Mouse (Mus musculus) testis, adult 2 months (tissue): ENCODE data around the gene Sgsm3. TPM values are rescaled to one million over a fixed set of nuclear protein-coding genes. Genes with fewer than 3 reads are reported as not detected.
"Not testable (repeated sequence)": the region's sequence is repeated elsewhere in the genome, so short reads cannot be mapped to it uniquely, and the experiment has no call there.

Experiments
- H3K27ac ChIP-seq: fragments of 200-500 bp; 2 replicates; pipeline ENCODE4 v1.5.1; 2012; ENCODE audit warnings: low read depth, low read length; ENCODE audit not compliant: control insufficient read depth, insufficient read depth
- H3K27me3 ChIP-seq: fragments of 200-500 bp; 2 replicates; pipeline ENCODE4 v1.6.1; 2012; ENCODE audit warnings: mild to moderate bottlenecking, low read length, moderate library complexity; ENCODE audit not compliant: control insufficient read depth, insufficient read depth
- H3K36me3 ChIP-seq: fragments of 200-500 bp; 2 replicates; pipeline ENCODE4 v1.6.1; 2012; ENCODE audit warnings: mild to moderate bottlenecking, low read length; ENCODE audit not compliant: control insufficient read depth, insufficient read depth
- H3K4me1 ChIP-seq: fragments of 200-500 bp; 2 replicates; pipeline ENCODE4 v1.6.1; 2012; ENCODE audit warnings: low read length; ENCODE audit not compliant: control insufficient read depth, insufficient read depth
- H3K4me3 ChIP-seq: fragments of 200-500 bp; 2 replicates; pipeline ENCODE4 v1.5.1; 2012; ENCODE audit warnings: low read depth, mild to moderate bottlenecking, low read length, moderate library complexity, mixed read lengths; ENCODE audit not compliant: control insufficient read depth
- CTCF ChIP-seq: fragments of 200-500 bp; IDR thresholded peaks from 2 replicates; pipeline ENCODE4 v1.5.1; 2012; ENCODE audit warnings: low read depth, mild to moderate bottlenecking, inconsistent platforms, low read length, moderate library complexity; ENCODE audit not compliant: control insufficient read depth, insufficient read depth, insufficient replicate concordance
- POLR2A ChIP-seq: fragments of 200-500 bp; IDR thresholded peaks from 2 replicates; pipeline ENCODE4 v1.6.1; 2012; ENCODE audit warnings: low read depth, mild to moderate bottlenecking, inconsistent platforms, low read length, moderate library complexity; ENCODE audit not compliant: control insufficient read depth
- polyA plus RNA-seq: library from polyadenylated mRNA; depleted of rRNA; stranded (reverse); fragments of >200 nt; gene quantifications from 2 replicates; pipeline ENCODE4 v1.2.3, GENCODE M21; 2012; rRNA removed

Gene Sgsm3
- 79.5 and 101 TPM in 2 replicates for polyA plus RNA-seq

DNA sequence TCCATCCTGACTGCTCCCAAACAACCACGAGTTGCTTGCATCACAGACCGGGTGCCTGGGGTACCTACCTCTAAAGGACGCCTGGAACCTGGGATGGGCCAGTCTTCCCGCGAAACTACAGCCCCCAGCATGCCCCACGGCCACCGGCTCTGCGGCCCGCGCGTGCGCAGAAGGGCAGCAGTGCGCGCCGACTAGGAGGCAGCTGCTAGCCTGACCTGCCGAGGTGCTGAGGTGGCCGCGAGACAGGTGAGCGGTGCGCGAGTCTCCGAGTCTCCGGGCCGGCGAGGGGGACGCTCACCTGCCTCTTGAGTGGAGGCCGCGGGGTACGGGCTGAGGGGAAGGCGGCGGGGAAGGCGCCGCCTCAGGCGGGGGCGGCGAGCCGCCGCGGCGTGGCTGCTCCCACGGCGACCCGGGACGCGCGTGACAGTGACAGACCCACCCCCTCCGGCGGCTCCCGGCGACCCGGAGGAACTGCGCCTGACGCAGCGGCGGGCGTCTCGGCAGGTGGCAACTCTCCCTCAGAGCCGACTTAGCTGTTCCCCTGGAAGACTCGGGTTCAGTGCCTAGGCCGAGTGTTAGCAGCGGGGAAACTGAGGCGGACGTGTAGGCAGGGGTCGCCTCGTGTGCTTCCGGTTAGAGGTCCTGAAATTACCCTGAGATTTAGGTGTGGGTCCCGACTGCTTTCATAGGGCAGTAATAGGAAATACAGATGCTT, at the start of gene Sgsm3:
Sgsm3 (plus strand) TSS at position 146 of the 715 bp plus-strand sequence.
- Histone ChIP-seq H3K4me1 (peaks cover 9% of the 10 kb centered on the region), H3K27ac (peak within 1 kb of the TSS; percentile 61), H3K27me3 (no peaks in the 10 kb centered on the region), H3K4me3 (peak within 1 kb of the TSS; percentile 92), H3K36me3 (no peaks in the 10 kb centered on the region)
- TF ChIP-seq CTCF (no peak), POLR2A (peak; percentile 53)

DNA sequence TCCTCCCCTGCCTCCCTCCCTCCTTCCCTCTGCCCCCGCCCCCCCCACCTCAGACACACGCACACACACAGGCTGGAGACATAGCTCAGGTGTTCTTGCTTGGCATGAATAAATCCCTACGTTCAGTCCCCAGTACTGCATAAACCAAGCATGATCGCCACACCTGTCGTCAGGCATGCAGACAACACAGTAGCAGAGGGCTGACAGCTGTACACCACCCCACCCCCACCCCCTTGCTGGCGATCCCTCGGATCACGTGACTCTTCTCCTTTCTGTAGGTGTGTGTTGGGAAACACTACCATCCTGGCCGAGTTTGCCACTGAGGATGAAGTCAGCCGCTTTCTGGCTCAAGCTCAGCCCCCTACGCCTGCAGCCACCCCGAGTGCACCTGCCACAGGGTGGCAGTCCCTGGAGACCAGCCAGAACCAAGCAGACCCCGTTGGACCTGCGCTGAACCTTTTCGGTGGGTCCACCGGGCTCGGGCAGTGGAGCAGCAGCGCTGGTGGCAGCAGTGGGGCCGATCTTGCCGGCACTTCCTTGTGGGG, 48.7 kb upstream of the Sgsm3 start:
- no peak overlapping the region for H3K4me3 ChIP-seq
- no peaks in the 10 kb centered on the region for H3K4me1 ChIP-seq
- no peaks in the 10 kb centered on the region for H3K27me3 ChIP-seq
- H3K27ac ChIP-seq, result no peak overlapping the region
- no peaks in the 10 kb centered on the region for H3K36me3 ChIP-seq
- no peak for TF ChIP-seq CTCF
- TF ChIP-seq POLR2A, result no peak

DNA sequence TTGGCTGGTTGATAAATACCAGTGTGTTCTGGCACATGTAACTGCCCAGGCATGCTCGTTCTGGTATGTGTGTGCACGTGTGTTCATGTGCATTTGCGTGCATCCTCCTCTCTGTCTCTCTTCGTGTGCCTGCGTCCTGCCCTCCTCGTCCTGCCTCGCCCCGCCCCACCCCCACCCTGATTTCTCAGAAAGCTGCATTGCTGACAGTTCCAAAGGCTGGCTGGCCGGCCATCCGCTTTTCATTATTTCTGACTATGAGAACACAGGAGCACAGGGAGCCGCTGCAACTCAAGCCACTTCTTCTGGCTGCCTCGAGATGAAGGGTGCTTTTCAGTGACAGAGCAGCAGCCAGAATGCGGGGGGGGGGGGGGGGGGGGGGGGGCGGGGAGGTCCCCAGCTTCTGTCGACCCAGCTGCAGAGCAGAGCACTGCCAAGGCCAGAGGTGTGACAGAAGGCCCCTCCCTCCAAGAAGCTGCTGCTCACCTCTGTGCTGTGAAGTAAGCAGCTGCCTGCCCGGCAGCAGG, 47.5 kb upstream of the Sgsm3 start:
- Histone ChIP-seq H3K27ac (no peak overlapping the region), H3K4me3 (no peak overlapping the region), H3K36me3 (no peaks in the 10 kb centered on the region), H3K4me1 (no peaks in the 10 kb centered on the region), H3K27me3 (no peaks in the 10 kb centered on the region)
- no peak for TF ChIP-seq POLR2A

DNA sequence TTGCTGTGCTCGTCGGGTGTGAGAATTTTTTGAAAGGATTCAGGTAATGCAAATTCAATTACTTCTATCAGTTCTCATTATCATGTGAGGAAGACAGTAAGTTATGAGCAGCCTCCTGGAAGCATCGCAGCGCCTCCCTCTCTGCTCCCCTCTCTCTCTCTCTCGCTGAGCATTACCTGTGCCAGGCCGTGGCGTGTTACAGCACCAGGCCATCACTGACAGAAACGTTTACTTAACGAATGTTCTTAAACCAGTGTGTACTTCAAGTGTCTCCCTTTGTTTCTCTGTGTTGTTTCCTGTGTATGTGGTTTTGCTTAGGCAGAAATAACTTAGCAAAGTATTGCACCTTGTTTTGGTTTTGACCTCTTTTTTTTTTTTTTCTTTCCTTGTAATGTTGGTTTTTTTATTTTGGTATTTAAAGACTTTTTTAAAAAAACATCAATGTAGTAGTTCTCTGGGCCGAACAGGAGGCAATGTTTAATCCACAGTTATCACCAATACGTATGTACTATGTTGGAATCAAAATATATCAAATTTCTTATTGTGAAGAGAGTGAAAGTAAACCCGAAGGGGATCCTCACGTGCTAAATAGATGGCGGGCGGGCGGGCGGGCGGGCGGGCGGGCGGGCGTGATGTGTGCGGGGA, 46.8 kb upstream of the Sgsm3 start:
- not testable (repeated sequence) for H3K36me3 ChIP-seq, H3K4me3 ChIP-seq, H3K4me1 ChIP-seq, H3K27me3 ChIP-seq, H3K27ac ChIP-seq

DNA sequence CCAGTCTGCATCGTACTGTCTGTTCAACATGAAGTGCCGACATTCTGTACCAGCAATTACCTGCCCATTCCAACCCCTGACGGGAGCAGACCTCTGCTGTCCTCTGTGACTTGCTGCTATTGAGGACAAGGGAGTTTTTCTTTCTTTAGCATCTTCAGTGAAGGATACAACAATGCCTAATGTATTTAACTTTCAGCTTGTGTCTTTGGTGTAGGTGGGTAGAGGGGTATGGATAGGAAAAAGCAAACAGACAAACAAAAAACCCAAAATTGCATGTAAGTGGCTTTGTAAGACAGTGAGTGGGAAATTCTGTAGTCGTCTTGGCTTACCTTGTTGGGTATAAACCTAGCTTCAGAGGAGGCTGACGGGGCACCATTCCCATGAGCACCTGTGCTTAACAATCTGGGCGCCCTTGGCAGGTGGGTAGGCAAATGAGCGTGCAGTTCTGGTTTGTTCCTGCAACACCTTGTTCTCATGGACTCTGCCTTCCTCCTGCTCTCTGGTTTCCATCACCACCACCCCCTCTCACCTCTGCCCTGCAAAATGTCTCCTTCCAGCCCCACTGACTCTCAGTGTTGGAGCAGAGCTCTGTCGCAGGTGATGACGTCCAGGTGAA, 46.1 kb upstream of the Sgsm3 start:
- Histone ChIP-seq H3K27ac (no peak overlapping the region), H3K4me1 (no peaks in the 10 kb centered on the region), H3K4me3 (no peak overlapping the region), H3K27me3 (no peaks in the 10 kb centered on the region), H3K36me3 (no peaks in the 10 kb centered on the region)
- TF ChIP-seq CTCF (no peak), POLR2A (no peak)

DNA sequence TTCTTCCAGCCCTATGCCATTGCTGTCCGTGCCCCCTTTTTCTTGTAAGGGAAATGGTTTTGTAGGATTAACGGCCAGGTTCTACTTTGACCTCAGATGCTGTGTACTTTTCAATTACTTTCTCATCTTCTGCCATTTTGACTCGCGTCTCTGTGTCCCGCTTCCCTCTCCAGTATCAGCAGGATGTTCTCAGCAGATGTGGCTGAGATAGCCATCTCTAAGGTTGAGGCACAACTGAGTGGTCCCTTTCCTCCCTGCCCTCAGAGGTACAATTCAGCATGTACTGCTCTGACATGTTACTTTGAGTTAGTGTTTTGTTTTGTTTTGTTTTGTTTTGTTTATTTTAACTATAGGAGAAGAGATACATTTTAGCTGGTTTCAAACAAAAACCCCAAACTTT, 42.7 kb upstream of the Sgsm3 start:
- Histone ChIP-seq H3K27ac (no peak overlapping the region), H3K4me3 (no peak overlapping the region), H3K36me3 (no peaks in the 10 kb centered on the region), H3K4me1 (no peaks in the 10 kb centered on the region; the same call in 1 of the 2 replicates), H3K27me3 (no peaks in the 10 kb centered on the region)
- TF ChIP-seq CTCF (no peak), POLR2A (no peak)

DNA sequence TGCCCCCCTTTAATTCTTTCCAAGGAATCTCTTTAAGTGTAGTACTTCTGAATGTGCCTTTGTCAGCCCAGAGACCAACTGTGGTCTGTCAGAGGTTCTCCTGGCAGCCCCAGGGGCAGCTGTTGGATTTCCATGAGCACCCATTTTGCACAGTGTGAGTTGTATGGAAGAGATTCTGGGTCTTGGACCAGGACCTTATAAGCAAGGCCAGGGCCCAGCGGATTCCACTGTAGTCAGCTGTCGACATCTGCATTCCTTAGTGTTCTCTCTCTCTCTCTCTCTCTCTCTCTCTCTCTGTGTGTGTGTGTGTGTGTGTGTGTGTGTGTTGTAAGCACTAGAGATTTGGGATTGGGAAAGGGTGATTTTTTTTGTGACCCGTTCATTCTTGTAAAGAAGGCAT, 40.9 kb upstream of the Sgsm3 start:
- Histone ChIP-seq H3K4me1 (no peaks in the 10 kb centered on the region; the same call in 1 of the 2 replicates), H3K4me3 (no peak overlapping the region), H3K27ac (no peak overlapping the region), H3K36me3 (no peaks in the 10 kb centered on the region), H3K27me3 (no peaks in the 10 kb centered on the region)
- TF ChIP-seq POLR2A (no peak), CTCF (no peak)
